Mouse (Mus musculus): ENCODE results near the gene Tmem252. TPM values are rescaled to one million over a fixed set of nuclear protein-coding genes. Genes with fewer than 3 reads are reported as not detected.

The Tmem252 gene
- polyA plus RNA-seq, 1 experiment, result 0.40 TPM

- TF ChIP-seq POLR2A (IDR thresholded peaks at IDR 0.05; ENCODE audit: borderline replicate concordance, control insufficient read depth, low read depth, low read length) (no peak), CTCF (IDR thresholded peaks at IDR 0.05; ENCODE audit: control insufficient read depth, insufficient read depth, low read length) (no peak)
- H3K4me3 ChIP-seq (replicated peaks; ENCODE audit: control insufficient read depth, low read depth, low read length), result no peak overlapping the region
- no peaks in the 10 kb centered on the region for H3K4me1 ChIP-seq (ENCODE audit: control insufficient read depth, insufficient read depth, low read length)
- WGBS, result 83% methylated on average over 11 of the region's 11 CpGs
- H3K27ac ChIP-seq (ENCODE audit: control insufficient read depth, insufficient read depth, low read depth, low read length, poor library complexity), result no peak overlapping the region
Measured at GRCm38 (mm10) chr19:24665771-24666170, 8.0 kb upstream of the Tmem252 start.

- 79% methylated on average over 3 of the region's 3 CpGs for WGBS
- no peak overlapping the region for H3K27ac ChIP-seq (ENCODE audit: control insufficient read depth, insufficient read depth, low read depth, low read length, poor library complexity)
- TF ChIP-seq CTCF (IDR thresholded peaks at IDR 0.05; ENCODE audit: control insufficient read depth, insufficient read depth, low read length) (no peak), POLR2A (IDR thresholded peaks at IDR 0.05; ENCODE audit: borderline replicate concordance, control insufficient read depth, low read depth, low read length) (no peak)
- no peak overlapping the region for H3K4me3 ChIP-seq (replicated peaks; ENCODE audit: control insufficient read depth, low read depth, low read length)
- H3K4me1 ChIP-seq (ENCODE audit: control insufficient read depth, insufficient read depth, low read length), result no peaks in the 10 kb centered on the region; the same call in 1 of the 2 replicates
Measured at GRCm38 (mm10) chr19:24667527-24667926, 6.3 kb upstream of the Tmem252 start.

DNA sequence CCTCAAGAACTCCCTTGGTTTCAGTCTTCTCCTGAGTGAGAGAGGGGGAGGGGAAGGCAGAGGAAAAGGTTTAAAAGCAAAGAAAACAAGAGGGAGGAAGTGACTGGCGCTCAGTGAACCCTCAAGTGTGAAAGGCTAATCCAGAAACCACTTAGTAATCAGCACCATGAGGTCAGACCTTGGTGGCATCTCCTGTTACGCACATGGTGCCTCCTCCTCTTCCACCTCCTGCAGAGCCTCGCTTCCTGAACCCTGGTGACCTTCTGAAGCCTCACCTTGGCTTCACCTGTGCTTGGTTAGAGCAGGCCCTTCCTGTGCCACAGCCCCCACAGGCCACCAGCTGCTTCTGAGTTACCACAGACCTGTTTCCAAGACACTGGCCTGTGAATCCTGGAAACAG lies 2.2 kb upstream of the Tmem252 start:
- TF ChIP-seq CTCF (IDR thresholded peaks at IDR 0.05; ENCODE audit: control insufficient read depth, insufficient read depth, low read length) (no peak), POLR2A (IDR thresholded peaks at IDR 0.05; ENCODE audit: borderline replicate concordance, control insufficient read depth, low read depth, low read length) (no peak)

GRCm38 (mm10) chr19:24672366-24672960 lies 1.3 kb upstream of the Tmem252 start:
- TF ChIP-seq CTCF (IDR thresholded peaks at IDR 0.05; ENCODE audit: control insufficient read depth, insufficient read depth, low read length) (no peak), POLR2A (IDR thresholded peaks at IDR 0.05; ENCODE audit: borderline replicate concordance, control insufficient read depth, low read depth, low read length) (no peak)
- Histone ChIP-seq H3K4me3 (replicated peaks; ENCODE audit: control insufficient read depth, low read depth, low read length) (no peak overlapping the region), H3K4me1 (ENCODE audit: control insufficient read depth, insufficient read depth, low read length) (no peaks in the 10 kb centered on the region; the same call in 1 of the 2 replicates), H3K27ac (ENCODE audit: control insufficient read depth, insufficient read depth, low read depth, low read length, poor library complexity) (no peak overlapping the region)
- WGBS, result 55% methylated on average over 10 of the region's 10 CpGs

More for the DNA sequence above, 2.2 kb upstream of the Tmem252 start:
- no peak overlapping the region for H3K4me3 ChIP-seq (replicated peaks; ENCODE audit: control insufficient read depth, low read depth, low read length)
- H3K27ac ChIP-seq (ENCODE audit: control insufficient read depth, insufficient read depth, low read depth, low read length, poor library complexity), result no peak overlapping the region
- H3K4me1 ChIP-seq (ENCODE audit: control insufficient read depth, insufficient read depth, low read length), result no peaks in the 10 kb centered on the region; the same call in 1 of the 2 replicates
- 32% methylated on average over 3 of the region's 3 CpGs for WGBS

- no peak overlapping the region for H3K4me3 ChIP-seq (replicated peaks; ENCODE audit: control insufficient read depth, low read depth, low read length)
- no peak for TF ChIP-seq POLR2A (IDR thresholded peaks at IDR 0.05; ENCODE audit: borderline replicate concordance, control insufficient read depth, low read depth, low read length)
- TF ChIP-seq CTCF (IDR thresholded peaks at IDR 0.05; ENCODE audit: control insufficient read depth, insufficient read depth, low read length), result no peak
- H3K4me1 ChIP-seq (ENCODE audit: control insufficient read depth, insufficient read depth, low read length), result no peaks in the 10 kb centered on the region; the same call in 1 of the 2 replicates
- H3K27ac ChIP-seq (ENCODE audit: control insufficient read depth, insufficient read depth, low read depth, low read length, poor library complexity), result no peak overlapping the region
- 82% methylated on average over 10 of the region's 10 CpGs for WGBS
Measured at GRCm38 (mm10) chr19:24673331-24673730, 477 bp upstream of the Tmem252 start.

GRCm38 (mm10) chr19:24676429-24676828 lies 2.6 kb downstream of the Tmem252 start:
- TF ChIP-seq CTCF (IDR thresholded peaks at IDR 0.05; ENCODE audit: control insufficient read depth, insufficient read depth, low read length) (no peak), POLR2A (IDR thresholded peaks at IDR 0.05; ENCODE audit: borderline replicate concordance, control insufficient read depth, low read depth, low read length) (no peak)
- WGBS, result 86% methylated on average over 7 of the region's 7 CpGs
- H3K4me1 ChIP-seq (ENCODE audit: control insufficient read depth, insufficient read depth, low read length), result no peaks in the 10 kb centered on the region; the same call in 1 of the 2 replicates

DNA sequence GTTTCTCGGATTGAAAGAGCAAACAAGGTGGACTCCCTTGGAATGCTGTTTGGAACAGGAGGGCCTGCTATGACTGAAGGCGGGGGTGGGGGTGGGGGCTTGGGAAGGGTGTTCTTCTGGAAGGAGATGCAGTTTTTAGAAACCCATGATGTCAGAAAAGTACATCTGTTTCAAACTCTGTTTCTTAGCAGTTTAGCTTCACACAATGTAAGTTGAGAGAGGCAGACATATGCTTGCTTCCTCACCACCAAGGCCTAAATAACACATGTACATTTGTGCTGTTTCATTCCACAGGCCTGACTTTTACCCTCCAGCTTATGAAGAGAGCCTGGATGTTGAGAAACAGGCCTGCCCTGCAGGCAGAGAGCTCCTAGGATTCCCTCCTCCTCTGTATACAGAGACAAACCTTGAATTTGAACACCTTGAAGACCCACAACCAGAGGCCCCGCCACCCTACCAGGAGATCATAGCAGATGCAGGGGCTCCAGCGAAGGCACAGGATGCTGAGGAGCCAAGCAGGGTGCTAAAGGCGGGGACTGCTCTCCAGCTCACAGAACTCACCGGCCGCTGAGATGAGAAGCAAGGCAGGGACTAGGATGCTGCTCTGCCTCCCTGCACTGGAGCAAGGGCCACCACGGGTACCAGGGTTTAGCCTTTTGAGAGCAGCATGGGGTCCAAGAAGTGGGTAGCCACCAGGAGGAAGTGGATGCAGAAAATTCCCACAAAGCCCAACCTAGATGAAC lies 3.6 kb downstream of the Tmem252 start:
- WGBS, result 77% methylated on average over 8 of the region's 8 CpGs
- no peaks in the 10 kb centered on the region for H3K4me1 ChIP-seq (ENCODE audit: control insufficient read depth, insufficient read depth, low read length)
- no peak overlapping the region for H3K4me3 ChIP-seq (replicated peaks; ENCODE audit: control insufficient read depth, low read depth, low read length)
- H3K27ac ChIP-seq (ENCODE audit: control insufficient read depth, insufficient read depth, low read depth, low read length, poor library complexity), result no peak overlapping the region; the same call in 1 of the 2 replicates
- no peak for TF ChIP-seq CTCF (IDR thresholded peaks at IDR 0.05; ENCODE audit: control insufficient read depth, insufficient read depth, low read length)
- TF ChIP-seq POLR2A (IDR thresholded peaks at IDR 0.05; ENCODE audit: borderline replicate concordance, control insufficient read depth, low read depth, low read length), result no peak

More at GRCm38 (mm10) chr19:24676429-24676828, 2.6 kb downstream of the Tmem252 start:
- H3K27ac ChIP-seq (ENCODE audit: control insufficient read depth, insufficient read depth, low read depth, low read length, poor library complexity), result no peak overlapping the region
- H3K4me3 ChIP-seq (replicated peaks; ENCODE audit: control insufficient read depth, low read depth, low read length), result no peak overlapping the region

DNA sequence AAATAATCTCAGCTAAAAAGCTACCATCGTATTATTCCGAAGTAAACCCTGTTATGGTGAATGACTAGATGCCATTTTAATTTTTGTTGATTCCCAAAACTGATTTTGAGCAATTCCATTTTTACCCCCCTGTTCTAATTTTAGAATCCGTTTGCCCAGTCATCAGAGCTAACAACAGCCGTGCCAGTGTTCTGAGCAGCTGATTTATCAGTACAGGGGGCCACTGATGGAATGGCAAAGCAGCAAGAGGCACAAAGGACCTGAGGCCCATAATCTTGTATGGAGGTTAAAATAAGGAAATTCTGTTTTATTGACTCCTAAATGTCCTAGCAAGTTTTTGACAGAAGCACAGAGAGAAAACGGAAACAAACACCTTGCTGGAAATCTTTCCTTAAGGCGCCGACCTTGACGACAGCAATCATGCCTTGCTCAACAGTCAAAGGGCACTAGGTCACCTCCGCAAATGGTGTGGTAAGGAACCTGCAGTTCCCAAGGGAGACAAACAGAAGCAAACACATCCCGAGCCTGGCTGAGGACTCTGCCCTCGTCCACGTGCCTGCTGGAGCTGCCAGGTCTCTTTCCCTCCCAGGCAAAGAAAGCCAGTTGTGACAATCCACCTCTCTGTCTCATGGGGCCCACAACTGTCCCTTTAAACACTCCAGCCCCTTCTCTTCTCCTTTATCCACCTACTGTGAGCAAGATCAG lies 9.4 kb downstream of the Tmem252 start:
- no peak overlapping the region for H3K4me3 ChIP-seq (replicated peaks; ENCODE audit: control insufficient read depth, low read depth, low read length)
- 72% methylated on average over 12 of the region's 12 CpGs for WGBS
- TF ChIP-seq POLR2A (IDR thresholded peaks at IDR 0.05; ENCODE audit: borderline replicate concordance, control insufficient read depth, low read depth, low read length) (no peak), CTCF (IDR thresholded peaks at IDR 0.05; ENCODE audit: control insufficient read depth, insufficient read depth, low read length) (no peak)
- H3K27ac ChIP-seq (ENCODE audit: control insufficient read depth, insufficient read depth, low read depth, low read length, poor library complexity), result no peak overlapping the region
- H3K4me1 ChIP-seq (ENCODE audit: control insufficient read depth, insufficient read depth, low read length), result no peaks in the 10 kb centered on the region
